Mouse (Mus musculus) liver, embryonic 12.5 days (tissue): ENCODE results near the gene Gigyf1. TPM values are rescaled to one million over a fixed set of nuclear protein-coding genes. Genes with fewer than 3 reads are reported as not detected.

Source experiments
- ATAC-seq: fragments of 200-750 bp; cut with Nextera tagmentation; 2 replicates; pipeline ENCODE4 v1.8.0; 2017; ENCODE audit warnings: moderate number of reproducible peaks, mild to moderate bottlenecking, moderate library complexity
- H3K27ac ChIP-seq: fragments of 300-500 bp; sonication (generic); 2 replicates; pipeline ENCODE4 v1.5.1; 2016; ENCODE audit warnings: mild to moderate bottlenecking
- H3K27me3 ChIP-seq: fragments of 300-500 bp; sonication (generic); replicated peaks from 2 replicates; pipeline ENCODE4 v1.6.1; 2016; ENCODE audit warnings: mild to moderate bottlenecking, moderate library complexity
- H3K36me3 ChIP-seq: fragments of 300-500 bp; sonication (generic); 2 replicates; pipeline ENCODE4 v1.6.1; 2016; ENCODE audit warnings: mild to moderate bottlenecking, moderate library complexity
- H3K4me1 ChIP-seq: fragments of 300-500 bp; sonication (generic); 2 replicates; pipeline ENCODE4 v1.6.1; 2016
- H3K4me2 ChIP-seq: fragments of 300-500 bp; sonication (generic); 2 replicates; pipeline ENCODE4 v1.6.1; 2016; ENCODE audit warnings: mild to moderate bottlenecking, moderate library complexity
- H3K4me3 ChIP-seq: fragments of 300-500 bp; sonication (generic); 2 replicates; pipeline ENCODE4 v1.5.1; 2016; ENCODE audit warnings: mild to moderate bottlenecking, moderate library complexity
- H3K9ac ChIP-seq: fragments of 300-500 bp; sonication (generic); 2 replicates; pipeline ENCODE4 v1.6.1; 2016; ENCODE audit warnings: mild to moderate bottlenecking, moderate library complexity
- H3K9me3 ChIP-seq: fragments of 300-500 bp; sonication (generic); replicated peaks from 2 replicates; pipeline ENCODE4 v1.6.1; 2016; ENCODE audit warnings: mild to moderate bottlenecking, moderate library complexity
- WGBS: fragments of 180-500 bp; shearing (Covaris S2); methylation state at CpG from one replicate; pipeline ENCODE4 v1.1.7; 2016; ENCODE audit not compliant: insufficient replicate concordance; 5-methylcytosine and 5-hydroxymethylcytosine counted together
- polyA plus RNA-seq: library from polyadenylated mRNA; unstranded; fragments of >200 nt; fragmentation: Nextera tagmentation; extraction: Ambion mirVana; gene quantifications from 2 replicates; pipeline ENCODE4 v1.2.1, GENCODE M21; 2016

The Gigyf1 gene
- polyA plus RNA-seq, 1 experiment from 2014 or later = 6.0 TPM

GRCm38 (mm10) chr5:137541768-137542540 is 23.6 kb downstream of the Gigyf1 start:
- ATAC-seq = no peak
- Histone ChIP-seq H3K4me3 (no peak overlapping the region), H3K27ac (no peak overlapping the region), H3K4me2 (no peak overlapping the region), H3K27me3 (peaks cover 8% of the 10 kb centered on the region), H3K4me1 (no peaks in the 10 kb centered on the region), H3K9me3 (no peaks in the 10 kb centered on the region), H3K9ac (no peak overlapping the region), H3K36me3 (no peaks in the 10 kb centered on the region)
- 61% methylated on average over 5 of the region's 5 CpGs for WGBS

DNA sequence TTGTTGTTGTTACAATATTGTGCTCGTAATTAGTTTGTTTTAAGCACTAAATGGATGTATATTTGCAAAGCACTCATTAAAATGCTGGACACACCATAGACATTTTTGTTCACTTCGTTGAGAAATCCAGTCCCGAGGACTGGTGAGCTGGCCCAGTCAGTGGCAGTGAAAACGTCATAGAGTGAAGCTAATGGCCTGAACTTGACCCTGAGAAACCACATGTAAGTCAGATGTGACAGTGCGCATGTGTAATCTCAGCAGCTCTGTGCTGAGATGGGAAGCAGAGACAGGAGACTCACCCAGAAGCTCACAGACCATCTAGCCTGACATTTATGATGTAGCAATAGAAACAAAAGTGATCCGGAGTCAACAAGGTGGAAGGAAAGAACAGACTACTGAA is 26.6 kb downstream of the Gigyf1 start:
- Histone ChIP-seq H3K27ac (no peak overlapping the region), H3K4me3 (no peak overlapping the region), H3K9me3 (no peaks in the 10 kb centered on the region), H3K27me3 (peaks cover 14% of the 10 kb centered on the region), H3K9ac (no peak overlapping the region), H3K4me2 (no peak overlapping the region), H3K36me3 (no peaks in the 10 kb centered on the region), H3K4me1 (no peaks in the 10 kb centered on the region)
- ATAC-seq = no peak
- 60% methylated on average over 6 of the region's 6 CpGs for WGBS

GRCm38 (mm10) chr5:137545596-137545995 is 27.2 kb downstream of the Gigyf1 start:
- H3K9me3 ChIP-seq = no peaks in the 10 kb centered on the region
- H3K27me3 ChIP-seq = peaks cover 19% of the 10 kb centered on the region
- no peak for ATAC-seq
- no peak overlapping the region for H3K27ac ChIP-seq
- 64% methylated on average over 4 of the region's 4 CpGs for WGBS
- no peaks in the 10 kb centered on the region for H3K4me1 ChIP-seq
- no peak overlapping the region for H3K4me3 ChIP-seq
- H3K9ac ChIP-seq = no peak overlapping the region
- no peak overlapping the region for H3K4me2 ChIP-seq
- H3K36me3 ChIP-seq = no peaks in the 10 kb centered on the region

DNA sequence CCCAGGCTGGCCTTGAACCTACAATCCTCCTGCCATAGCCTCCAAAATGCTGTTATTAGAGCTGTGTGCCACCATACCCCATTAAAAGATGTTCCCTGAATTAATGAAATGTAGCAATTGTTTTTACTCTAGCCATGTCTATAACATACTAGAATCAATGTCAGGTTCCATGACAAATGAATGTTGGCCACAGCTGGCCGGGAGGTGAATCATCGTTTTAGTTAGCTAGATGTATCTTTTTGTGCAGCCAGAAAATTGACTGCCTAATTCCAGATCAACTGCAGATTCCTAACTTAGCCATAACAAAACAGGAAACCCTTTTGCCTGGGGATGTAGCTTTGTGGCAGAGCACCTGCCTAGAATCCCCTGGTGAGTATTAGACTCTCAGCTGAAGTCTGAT is 31.5 kb downstream of the Gigyf1 start:
- ATAC-seq = no peak
- H3K4me1 ChIP-seq = peaks cover 7% of the 10 kb centered on the region

GRCm38 (mm10) chr5:137551119-137551518 is 32.8 kb downstream of the Gigyf1 start:
- no peak for ATAC-seq

More for the DNA sequence above, 31.5 kb downstream of the Gigyf1 start:
- peaks cover 59% of the 10 kb centered on the region for H3K27me3 ChIP-seq
- H3K4me2 ChIP-seq = no peak overlapping the region
- H3K9ac ChIP-seq = no peak overlapping the region
- H3K9me3 ChIP-seq = no peaks in the 10 kb centered on the region
- 71% methylated on average over 2 of the region's 2 CpGs for WGBS
- no peaks in the 10 kb centered on the region for H3K36me3 ChIP-seq
- no peak overlapping the region for H3K27ac ChIP-seq
- H3K4me3 ChIP-seq = no peak overlapping the region

GRCm38 (mm10) chr5:137553000-137553399 is 34.7 kb downstream of the Gigyf1 start:
- peak overlapping the region; percentile 16; the same call in 1 of the 2 replicates for H3K4me3 ChIP-seq
- no peaks in the 10 kb centered on the region for H3K9me3 ChIP-seq
- 29% methylated on average over 6 of the region's 6 CpGs for WGBS
- peaks cover 7% of the 10 kb centered on the region for H3K4me1 ChIP-seq
- no peaks in the 10 kb centered on the region for H3K36me3 ChIP-seq
- peaks cover 69% of the 10 kb centered on the region for H3K27me3 ChIP-seq
- H3K4me2 ChIP-seq = peak overlapping the region; percentile 46
- no peak overlapping the region for H3K27ac ChIP-seq
- no peak for ATAC-seq
- H3K9ac ChIP-seq = no peak overlapping the region

More at GRCm38 (mm10) chr5:137551119-137551518, 32.8 kb downstream of the Gigyf1 start:
- no peaks in the 10 kb centered on the region for H3K9me3 ChIP-seq
- 63% methylated on average over 5 of the region's 5 CpGs for WGBS
- H3K4me3 ChIP-seq = no peak overlapping the region
- H3K9ac ChIP-seq = no peak overlapping the region
- peaks cover 67% of the 10 kb centered on the region for H3K27me3 ChIP-seq
- H3K27ac ChIP-seq = no peak overlapping the region
- no peak overlapping the region for H3K4me2 ChIP-seq
- no peaks in the 10 kb centered on the region for H3K36me3 ChIP-seq
- H3K4me1 ChIP-seq = peaks cover 7% of the 10 kb centered on the region

DNA sequence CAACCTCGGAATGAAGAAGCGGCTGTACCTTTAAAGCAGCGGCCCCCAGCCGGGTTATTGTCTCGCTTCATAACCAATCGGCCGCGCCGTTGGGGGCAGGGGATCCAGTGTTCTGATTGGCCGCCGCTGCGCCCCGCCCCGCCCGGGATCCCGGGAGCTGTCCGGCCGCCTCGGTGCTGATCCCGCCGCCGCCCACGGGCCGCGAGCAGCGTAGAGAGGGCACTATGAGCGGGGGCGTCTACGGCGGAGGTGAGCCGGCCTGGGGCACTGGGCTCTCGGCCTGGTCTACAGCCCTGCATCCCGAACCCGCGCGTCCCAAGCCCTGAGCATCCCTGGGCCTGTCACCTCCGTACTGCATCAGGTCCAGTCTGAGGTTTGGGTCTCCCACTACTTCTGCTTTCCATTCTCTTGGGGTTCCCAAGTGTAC is 35.1 kb downstream of the Gigyf1 start, which contains the start of gene Actl6b:
Gene Actl6b (plus strand): TSS at position 107 of the 427 bp plus-strand sequence.
- peaks cover 72% of the 10 kb centered on the region for H3K27me3 ChIP-seq
- no peaks in the 10 kb centered on the region for H3K36me3 ChIP-seq
- H3K4me2 ChIP-seq = peak within 1 kb of the TSS; percentile 46
- no peak within 1 kb of the TSS for H3K9ac ChIP-seq
- under 1% methylated on average over 37 of the region's 37 CpGs for WGBS
- no peaks in the 10 kb centered on the region for H3K9me3 ChIP-seq
- peak within 1 kb of the TSS; percentile 16; the same call in 1 of the 2 replicates for H3K4me3 ChIP-seq
- peak; percentile 65 for ATAC-seq
- no peak within 1 kb of the TSS for H3K27ac ChIP-seq
- peaks cover 7% of the 10 kb centered on the region for H3K4me1 ChIP-seq

DNA sequence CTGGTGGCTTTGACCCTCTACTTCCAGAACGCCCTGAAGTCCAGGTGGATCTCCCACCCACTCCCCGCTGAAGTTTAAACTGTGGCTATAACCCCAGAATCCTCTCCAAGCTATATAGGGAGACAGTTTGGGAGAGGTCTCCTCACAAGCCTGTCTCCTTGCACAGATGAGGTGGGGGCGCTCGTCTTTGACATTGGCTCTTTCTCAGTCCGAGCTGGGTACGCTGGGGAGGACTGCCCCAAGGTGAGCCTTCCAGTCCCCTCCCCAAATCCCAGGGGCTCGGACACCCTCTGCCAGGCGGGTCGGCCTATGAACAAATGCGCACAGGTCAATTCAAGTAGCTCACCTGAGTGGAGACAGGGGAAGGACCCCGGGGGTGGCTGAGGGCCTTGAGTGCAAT is 35.5 kb downstream of the Gigyf1 start:
- ATAC-seq = no peak
- H3K9ac ChIP-seq = no peak overlapping the region
- H3K9me3 ChIP-seq = no peaks in the 10 kb centered on the region
- H3K4me1 ChIP-seq = peaks cover 7% of the 10 kb centered on the region
- WGBS = 34% methylated on average over 11 of the region's 11 CpGs
- no peak overlapping the region for H3K27ac ChIP-seq
- H3K4me2 ChIP-seq = peak overlapping the region; percentile 46; the same call in 1 of the 2 replicates
- no peaks in the 10 kb centered on the region for H3K36me3 ChIP-seq
- peaks cover 77% of the 10 kb centered on the region for H3K27me3 ChIP-seq
- no peak overlapping the region for H3K4me3 ChIP-seq

DNA sequence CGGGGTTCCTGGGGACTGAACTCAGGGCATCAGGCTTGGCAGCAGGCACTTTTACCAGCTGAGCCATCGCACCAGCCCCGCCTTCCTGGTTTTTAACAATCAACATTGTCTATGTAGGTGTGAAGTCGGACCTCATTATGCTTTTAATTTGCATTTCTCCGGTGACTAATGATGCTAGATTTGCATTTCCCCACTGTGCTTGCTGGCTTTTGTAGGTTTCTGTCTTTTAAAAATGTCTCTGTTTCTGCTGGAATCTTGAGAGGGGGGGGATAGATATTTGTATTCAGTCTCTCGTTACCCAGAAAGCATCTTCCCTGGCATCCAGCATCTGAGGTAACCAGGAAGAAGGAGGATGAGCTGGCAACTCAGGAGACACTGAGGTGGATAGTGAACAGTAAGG is 43.2 kb downstream of the Gigyf1 start:
- no peak overlapping the region for H3K4me2 ChIP-seq
- H3K9me3 ChIP-seq = no peaks in the 10 kb centered on the region
- peaks cover 43% of the 10 kb centered on the region for H3K27me3 ChIP-seq
- no peaks in the 10 kb centered on the region for H3K4me1 ChIP-seq
- H3K27ac ChIP-seq = no peak overlapping the region
- no peak overlapping the region for H3K4me3 ChIP-seq
- H3K36me3 ChIP-seq = no peaks in the 10 kb centered on the region
- WGBS = 51% methylated on average over 6 of the region's 6 CpGs
- ATAC-seq = no peak
- H3K9ac ChIP-seq = no peak overlapping the region

DNA sequence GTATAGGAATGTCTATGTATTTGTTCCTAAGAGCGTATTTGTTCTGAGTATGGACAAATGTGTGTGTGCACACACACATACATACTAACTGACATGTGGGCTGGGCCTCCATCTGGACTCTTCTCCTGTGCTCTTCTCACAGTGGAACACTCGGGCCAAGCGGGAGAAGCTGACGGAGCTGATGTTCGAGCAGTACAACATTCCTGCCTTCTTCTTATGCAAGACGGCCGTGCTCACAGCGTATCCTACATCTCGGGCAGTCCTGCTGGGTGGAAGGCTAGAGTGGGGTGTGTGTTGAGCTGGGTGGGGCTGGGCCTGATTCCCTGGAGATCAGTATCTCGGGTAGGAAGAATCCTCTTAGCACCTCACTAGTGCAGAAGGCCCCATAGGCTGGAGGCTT is 44.6 kb downstream of the Gigyf1 start:
- peaks cover 4% of the 10 kb centered on the region for H3K4me1 ChIP-seq
- H3K9me3 ChIP-seq = no peaks in the 10 kb centered on the region
- H3K4me2 ChIP-seq = no peak overlapping the region
- no peak overlapping the region for H3K27ac ChIP-seq
- 71% methylated on average over 10 of the region's 10 CpGs for WGBS
- H3K36me3 ChIP-seq = no peaks in the 10 kb centered on the region
- peaks cover 54% of the 10 kb centered on the region for H3K27me3 ChIP-seq
- 0 out of 2 replicates have a peak, but pooled peaks have one; percentile 13 for ATAC-seq
- H3K9ac ChIP-seq = no peak overlapping the region
- no peak overlapping the region for H3K4me3 ChIP-seq

GRCm38 (mm10) chr5:137565744-137566143 is 47.4 kb downstream of the Gigyf1 start:
- Histone ChIP-seq H3K9ac (no peak overlapping the region), H3K9me3 (no peaks in the 10 kb centered on the region; the same call in 1 of the 2 replicates), H3K4me1 (peaks cover 31% of the 10 kb centered on the region), H3K27ac (no peak overlapping the region), H3K4me3 (no peak overlapping the region), H3K4me2 (no peak overlapping the region), H3K36me3 (no peaks in the 10 kb centered on the region), H3K27me3 (peaks cover 33% of the 10 kb centered on the region)
- ATAC-seq = no peak
- WGBS = 75% methylated on average over 6 of the region's 6 CpGs

GRCm38 (mm10) chr5:137566416-137566815 is 48.1 kb downstream of the Gigyf1 start:
- H3K4me2 ChIP-seq = no peak overlapping the region
- H3K27me3 ChIP-seq = peaks cover 26% of the 10 kb centered on the region
- H3K4me3 ChIP-seq = no peak overlapping the region
- WGBS = 81% methylated on average over 5 of the region's 5 CpGs
- H3K36me3 ChIP-seq = no peaks in the 10 kb centered on the region
- H3K9me3 ChIP-seq = no peaks in the 10 kb centered on the region; the same call in 1 of the 2 replicates
- H3K4me1 ChIP-seq = peaks cover 38% of the 10 kb centered on the region
- H3K9ac ChIP-seq = no peak overlapping the region
- no peak overlapping the region for H3K27ac ChIP-seq
- no peak for ATAC-seq
